In genomic region chr2:164676916-164677685, GRCm38 (mm10) we compare ENCODE assay signal across 1 mouse cellular context.
A peak's percentile ranks its signal among the peaks of the same experiment; 100 is the strongest.
TF ChIP-seq lines count a peak whose summit lies in the region.

No protein-coding gene starts in this region.

TF ChIP-seq in MEL, 35 proteins besides CTCF, POLR2A, EP300 and RAD21 (continued from another document):
- peak; percentile 94 for TF ChIP-seq ETS1 (IDR thresholded peaks at IDR 0.05; ENCODE audit: low read depth, low read length)
- peak; percentile 82 for TF ChIP-seq MYB (IDR thresholded peaks at IDR 0.05; ENCODE audit: low read depth, low read length)
- peak; percentile 87 for TF ChIP-seq TAL1 (IDR thresholded peaks at IDR 0.05; ENCODE audit: low read length)
- TF ChIP-seq GABPA (IDR thresholded peaks at IDR 0.05; ENCODE audit: low read depth, low read length), result no peak
- TF ChIP-seq NELFE (IDR thresholded peaks at IDR 0.05; ENCODE audit: low read depth, low read length), result no peak
- TF ChIP-seq MAZ (IDR thresholded peaks at IDR 0.05; ENCODE audit: low read depth, low read length), result no peak
- 0 out of 2 replicates have a peak, but pooled peaks have one; percentile 32 for TF ChIP-seq POLR2AphosphoS2 (IDR thresholded peaks at IDR 0.05; ENCODE audit: low read length)
- TF ChIP-seq GATA1 (IDR thresholded peaks at IDR 0.05; ENCODE audit: low read depth, low read length), result peak; percentile 98
- peak; percentile 28; the same call in 1 of the 2 replicates for TF ChIP-seq ZMIZ1 (IDR thresholded peaks at IDR 0.05; ENCODE audit: low read depth, low read length)
- TF ChIP-seq CHD1 (IDR thresholded peaks at IDR 0.05; ENCODE audit: low read depth, low read length), result no peak
- no peak for TF ChIP-seq POLR2AphosphoS5 (IDR thresholded peaks at IDR 0.05; ENCODE audit: borderline replicate concordance, low read depth, low read length)
- TF ChIP-seq SIN3A (IDR thresholded peaks at IDR 0.05; ENCODE audit: low read length), result peak; percentile 89
- TF ChIP-seq MEF2A (IDR thresholded peaks at IDR 0.05; ENCODE audit: extremely low read depth, insufficient replicate concordance, low read depth, low read length, poor library complexity, severe bottlenecking), result peak; percentile 78
- no peak for TF ChIP-seq ZKSCAN1 (IDR thresholded peaks at IDR 0.05; ENCODE audit: low read depth, low read length)
- TF ChIP-seq HCFC1 (IDR thresholded peaks at IDR 0.05; ENCODE audit: low read depth, low read length), result no peak
- TF ChIP-seq NRF1 (IDR thresholded peaks at IDR 0.05; ENCODE audit: insufficient read depth, low read depth, low read length, poor library complexity, severe bottlenecking), result no peak
- TF ChIP-seq CHD2 (IDR thresholded peaks at IDR 0.05; ENCODE audit: low read length), result 0 out of 2 replicates have a peak, but pooled peaks have one; percentile 42
- no peak for TF ChIP-seq UBTF (IDR thresholded peaks at IDR 0.05; ENCODE audit: borderline replicate concordance, insufficient read depth, low read depth, low read length)
- TF ChIP-seq MAFK (IDR thresholded peaks at IDR 0.05; ENCODE audit: borderline replicate concordance, low read depth, low read length), result peak; percentile 76; the same call in 1 of the 2 replicates
- 0 out of 2 replicates have a peak, but pooled peaks have one; percentile 31 for TF ChIP-seq MYC (IDR thresholded peaks at IDR 0.05; ENCODE audit: low read depth, low read length)
- peak; percentile 83 for TF ChIP-seq RCOR1 (IDR thresholded peaks at IDR 0.05; ENCODE audit: low read depth, low read length)
- peak; percentile 23; the same call in 1 of the 2 replicates for TF ChIP-seq JUND (IDR thresholded peaks at IDR 0.05; ENCODE audit: low read depth, low read length)
- peak; percentile 98 for TF ChIP-seq TCF12 (IDR thresholded peaks at IDR 0.05; ENCODE audit: low read depth, low read length)
- TF ChIP-seq ZNF384 (IDR thresholded peaks at IDR 0.05; ENCODE audit: low read depth, low read length), result peak; percentile 51; the same call in 1 of the 2 replicates
- no peak for TF ChIP-seq E2F4 (IDR thresholded peaks at IDR 0.05; ENCODE audit: borderline replicate concordance, low read depth, low read length)
